Mouse (Mus musculus) forebrain, embryonic 16.5 days (tissue): Measurements from ENCODE around the gene Mphosph9. TPM values are rescaled to one million over a fixed set of nuclear protein-coding genes. Genes with fewer than 3 reads are reported as not detected.
A peak's percentile ranks its signal among the peaks of the same experiment; 100 is the strongest.
"Not testable (repeated sequence)": the region's sequence is repeated elsewhere in the genome, so short reads cannot be mapped to it uniquely, and the experiment has no call there.

ENCODE experiments used
- ATAC-seq: fragments of 200-750 bp; cut with Nextera tagmentation; 2 replicates; pipeline ENCODE4 v1.8.0; 2017; ENCODE audit warnings: mild to moderate bottlenecking, moderate library complexity
- H3K27ac ChIP-seq: fragments of 300-500 bp; sonication (generic); 2 replicates; pipeline ENCODE4 v1.5.1; 2014; ENCODE audit warnings: low read length, control low read depth
- H3K27me3 ChIP-seq: fragments of 300-500 bp; sonication (generic); replicated peaks from 2 replicates; pipeline ENCODE4 v1.6.1; 2014; ENCODE audit warnings: low read length; ENCODE audit not compliant: control insufficient read depth, insufficient read depth
- H3K36me3 ChIP-seq: fragments of 300-500 bp; sonication (generic); 2 replicates; pipeline ENCODE4 v1.6.1; 2014; ENCODE audit not compliant: control insufficient read depth, insufficient read depth
- H3K4me1 ChIP-seq: fragments of 300-500 bp; sonication (generic); replicated peaks from 2 replicates; pipeline ENCODE4 v1.6.1; 2014; ENCODE audit warnings: low read length; ENCODE audit not compliant: control insufficient read depth, insufficient read depth
- H3K4me2 ChIP-seq: fragments of 300-500 bp; sonication (generic); 2 replicates; pipeline ENCODE4 v1.6.1; 2014; ENCODE audit warnings: mild to moderate bottlenecking, low read length, control low read depth
- H3K4me3 ChIP-seq: fragments of 300-500 bp; sonication (generic); replicated peaks from 2 replicates; pipeline ENCODE4 v1.5.1; 2014; ENCODE audit warnings: mild to moderate bottlenecking, low read length, control low read depth
- H3K9ac ChIP-seq: fragments of 300-500 bp; sonication (generic); replicated peaks from 2 replicates; pipeline ENCODE4 v1.6.1; 2014; ENCODE audit warnings: low read depth, low read length, control low read depth
- H3K9me3 ChIP-seq: fragments of 300-500 bp; sonication (generic); 2 replicates; pipeline ENCODE4 v1.6.1; 2016; ENCODE audit warnings: low read length; ENCODE audit not compliant: control insufficient read depth
- WGBS: fragments of 180-500 bp; shearing (Covaris S2); extraction: QIAGEN DNeasy Blood & Tissue Kit; methylation state at CpG from one replicate; pipeline ENCODE4 v1.1.7; 2014; 5-methylcytosine and 5-hydroxymethylcytosine counted together
- polyA plus RNA-seq: library from polyadenylated mRNA; unstranded; fragments of >200 nt; fragmentation: Nextera tagmentation; extraction: Ambion mirVana; gene quantifications from 2 replicates; pipeline ENCODE4 v1.2.1, GENCODE M21; 2015

The Mphosph9 gene
- polyA plus RNA-seq, 1 experiment from 2014 or later: 17.0 TPM

- peak overlapping the region; percentile 73 for H3K9ac ChIP-seq
- peak overlapping the region; percentile 87 for H3K4me2 ChIP-seq
- peak overlapping the region; percentile 71 for H3K4me3 ChIP-seq
- no peaks in the 10 kb centered on the region for H3K36me3 ChIP-seq
- H3K4me1 ChIP-seq: peaks cover 17% of the 10 kb centered on the region
- H3K9me3 ChIP-seq: no peaks in the 10 kb centered on the region
- 0% methylated on average over 8 of the region's 8 CpGs for WGBS
- ATAC-seq: no peak
- peak overlapping the region; percentile 97 for H3K27ac ChIP-seq
- no peaks in the 10 kb centered on the region for H3K27me3 ChIP-seq
Observed at GRCm38 (mm10) chr5:124326829-124327228, 943 bp downstream of the Mphosph9 start.

GRCm38 (mm10) chr5:124317648-124318047 is 10.1 kb downstream of the Mphosph9 start:
- Histone ChIP-seq H3K27me3 (no peaks in the 10 kb centered on the region), H3K4me3 (no peak overlapping the region), H3K4me2 (no peak overlapping the region), H3K36me3 (peaks cover 24% of the 10 kb centered on the region), H3K9me3 (no peaks in the 10 kb centered on the region), H3K4me1 (no peaks in the 10 kb centered on the region), H3K9ac (no peak overlapping the region), H3K27ac (no peak overlapping the region)
- no peak for ATAC-seq
- WGBS: 96% methylated on average over 7 of the region's 7 CpGs

GRCm38 (mm10) chr5:124315941-124316340 is 11.8 kb downstream of the Mphosph9 start:
- WGBS: 87% methylated on average over 11 of the region's 11 CpGs
- H3K4me2 ChIP-seq: no peak overlapping the region
- no peaks in the 10 kb centered on the region for H3K4me1 ChIP-seq
- peaks cover 5% of the 10 kb centered on the region; the same call in 1 of the 2 replicates for H3K9me3 ChIP-seq
- H3K4me3 ChIP-seq: no peak overlapping the region
- H3K36me3 ChIP-seq: peaks cover 39% of the 10 kb centered on the region
- no peaks in the 10 kb centered on the region for H3K27me3 ChIP-seq
- no peak for ATAC-seq
- H3K9ac ChIP-seq: no peak overlapping the region
- no peak overlapping the region for H3K27ac ChIP-seq

- no peak overlapping the region for H3K4me3 ChIP-seq
- ATAC-seq: no peak
- no peak overlapping the region for H3K27ac ChIP-seq
- no peak overlapping the region for H3K4me2 ChIP-seq
- no peak overlapping the region for H3K9ac ChIP-seq
- H3K9me3 ChIP-seq: peaks cover 5% of the 10 kb centered on the region; the same call in 1 of the 2 replicates
- H3K36me3 ChIP-seq: peaks cover 39% of the 10 kb centered on the region
- H3K27me3 ChIP-seq: no peaks in the 10 kb centered on the region
- H3K4me1 ChIP-seq: no peaks in the 10 kb centered on the region
- WGBS: 90% methylated on average over 9 of the region's 9 CpGs
Observed at GRCm38 (mm10) chr5:124315498-124315897, 12.3 kb downstream of the Mphosph9 start.

- no peak for ATAC-seq
- no peak overlapping the region for H3K4me2 ChIP-seq
- H3K9me3 ChIP-seq: peaks cover 5% of the 10 kb centered on the region; the same call in 1 of the 2 replicates
- no peak overlapping the region for H3K4me3 ChIP-seq
- H3K4me1 ChIP-seq: no peaks in the 10 kb centered on the region
- WGBS: 94% methylated on average over 11 of the region's 11 CpGs
- no peak overlapping the region for H3K27ac ChIP-seq
- H3K36me3 ChIP-seq: peaks cover 45% of the 10 kb centered on the region
- no peak overlapping the region for H3K9ac ChIP-seq
- no peaks in the 10 kb centered on the region for H3K27me3 ChIP-seq
Observed at GRCm38 (mm10) chr5:124310091-124310490, 17.7 kb downstream of the Mphosph9 start.

GRCm38 (mm10) chr5:124309155-124309554 is 18.6 kb downstream of the Mphosph9 start:
- Histone ChIP-seq H3K27me3 (no peaks in the 10 kb centered on the region), H3K27ac (no peak overlapping the region), H3K9me3 (peaks cover 5% of the 10 kb centered on the region; the same call in 1 of the 2 replicates), H3K4me2 (no peak overlapping the region), H3K4me1 (no peaks in the 10 kb centered on the region), H3K9ac (no peak overlapping the region), H3K36me3 (peaks cover 37% of the 10 kb centered on the region), H3K4me3 (no peak overlapping the region)
- WGBS: 52% methylated on average over 10 of the region's 10 CpGs
- no peak for ATAC-seq

- H3K4me1 ChIP-seq, H3K4me2 ChIP-seq, ATAC-seq, H3K27me3 ChIP-seq, H3K9ac ChIP-seq, H3K4me3 ChIP-seq, H3K27ac ChIP-seq, H3K9me3 ChIP-seq: not testable (repeated sequence)
- 95% methylated on average over 6 of the region's 6 CpGs for WGBS
- peaks cover 16% of the 10 kb centered on the region for H3K36me3 ChIP-seq
Observed at GRCm38 (mm10) chr5:124302853-124303252, 24.9 kb downstream of the Mphosph9 start.

GRCm38 (mm10) chr5:124300132-124300531 is 27.6 kb downstream of the Mphosph9 start:
- H3K27me3 ChIP-seq: no peaks in the 10 kb centered on the region
- no peaks in the 10 kb centered on the region for H3K9me3 ChIP-seq
- H3K36me3 ChIP-seq: peaks cover 10% of the 10 kb centered on the region
- no peak overlapping the region for H3K4me2 ChIP-seq
- H3K4me3 ChIP-seq: no peak overlapping the region
- WGBS: 82% methylated on average over 4 of the region's 4 CpGs
- no peaks in the 10 kb centered on the region for H3K4me1 ChIP-seq
- no peak overlapping the region for H3K27ac ChIP-seq
- no peak for ATAC-seq
- no peak overlapping the region for H3K9ac ChIP-seq

- H3K27ac ChIP-seq, H3K27me3 ChIP-seq, H3K4me3 ChIP-seq, H3K9me3 ChIP-seq, H3K4me2 ChIP-seq, ATAC-seq, H3K4me1 ChIP-seq, H3K9ac ChIP-seq: not testable (repeated sequence)
- peaks cover 10% of the 10 kb centered on the region for H3K36me3 ChIP-seq
- WGBS: 52% methylated on average over 3 of the region's 4 CpGs
Observed at GRCm38 (mm10) chr5:124299307-124299706, 28.5 kb downstream of the Mphosph9 start.

- Histone ChIP-seq H3K9ac (no peak overlapping the region), H3K36me3 (peaks cover 12% of the 10 kb centered on the region; the same call in 1 of the 2 replicates), H3K4me3 (no peak overlapping the region), H3K9me3 (no peaks in the 10 kb centered on the region), H3K4me1 (no peaks in the 10 kb centered on the region), H3K27ac (no peak overlapping the region), H3K27me3 (no peaks in the 10 kb centered on the region), H3K4me2 (no peak overlapping the region)
- no peak for ATAC-seq
- 95% methylated on average over 4 of the region's 4 CpGs for WGBS
Observed at GRCm38 (mm10) chr5:124296475-124296874, 31.3 kb downstream of the Mphosph9 start.
